Mouse (Mus musculus): Measurements from ENCODE around the gene Olfr1281. TPM values are rescaled to one million over a fixed set of nuclear protein-coding genes. Genes with fewer than 3 reads are reported as not detected.
"Not testable (repeated sequence)": the region's sequence is repeated elsewhere in the genome, so short reads cannot be mapped to it uniquely, and the experiment has no call there.

Olfr1281 gene
- polyA plus RNA-seq (2014; fragmentation: Nextera tagmentation; extraction: Ambion mirVana): not detected in 2 replicates

- Histone ChIP-seq H3K4me1 (replicated peaks; ENCODE audit: control insufficient read depth, insufficient read depth, low read length) (no peaks in the 10 kb centered on the region), H3K9me3 (ENCODE audit: control insufficient read depth, low read length) (no peaks in the 10 kb centered on the region), H3K4me3 (ENCODE audit: low read depth, low read length) (no peak within 1 kb of the TSS), H3K4me2 (no peak within 1 kb of the TSS), H3K9ac (ENCODE audit: low read depth, low read length) (no peak within 1 kb of the TSS), H3K27ac (ENCODE audit: low read depth, low read length) (no peak within 1 kb of the TSS), H3K36me3 (ENCODE audit: control insufficient read depth, insufficient read depth, low read length) (no peaks in the 10 kb centered on the region), H3K27me3 (replicated peaks; ENCODE audit: control insufficient read depth, insufficient read depth, low read length) (no peaks in the 10 kb centered on the region)
- no peak for ATAC-seq (replicated peaks; ENCODE audit: low FRiP score)
- DNase-seq (ENCODE audit: low spot score): no peak
- WGBS: 68% methylated on average over 2 of the region's 2 CpGs
Observed at GRCm38 (mm10) chr2:111326220-111326619, at the start of gene Olfr1281. Olfr1281 (plus strand) TSS chr2:111326520.

GRCm38 (mm10) chr2:111289836-111290235 is 36.5 kb upstream of the Olfr1281 start, which contains the start of gene Olfr1278:
Olfr1278 (plus strand) TSS chr2:111290136.
- H3K36me3 ChIP-seq (ENCODE audit: control insufficient read depth, insufficient read depth, low read length): no peaks in the 10 kb centered on the region
- no peak for ATAC-seq (replicated peaks; ENCODE audit: low FRiP score)
- H3K27me3 ChIP-seq (replicated peaks; ENCODE audit: control insufficient read depth, insufficient read depth, low read length): no peaks in the 10 kb centered on the region

GRCm38 (mm10) chr2:111298541-111298940 is 27.8 kb upstream of the Olfr1281 start:
- Histone ChIP-seq H3K9me3 (ENCODE audit: control insufficient read depth, low read length) (no peaks in the 10 kb centered on the region), H3K27me3 (replicated peaks; ENCODE audit: control insufficient read depth, insufficient read depth, low read length) (no peaks in the 10 kb centered on the region), H3K4me2 (no peak overlapping the region), H3K27ac (ENCODE audit: low read depth, low read length) (no peak overlapping the region), H3K4me3 (ENCODE audit: low read depth, low read length) (no peak overlapping the region), H3K9ac (ENCODE audit: low read depth, low read length) (no peak overlapping the region), H3K4me1 (replicated peaks; ENCODE audit: control insufficient read depth, insufficient read depth, low read length) (no peaks in the 10 kb centered on the region), H3K36me3 (ENCODE audit: control insufficient read depth, insufficient read depth, low read length) (no peaks in the 10 kb centered on the region)
- ATAC-seq (replicated peaks; ENCODE audit: low FRiP score) (no peak), DNase-seq (ENCODE audit: low spot score) (no peak)

More at GRCm38 (mm10) chr2:111289836-111290235, 36.5 kb upstream of the Olfr1281 start, which contains the start of gene Olfr1278:
- DNase-seq (ENCODE audit: low spot score): no peak
- Histone ChIP-seq H3K4me1 (replicated peaks; ENCODE audit: control insufficient read depth, insufficient read depth, low read length) (no peaks in the 10 kb centered on the region), H3K4me3 (ENCODE audit: low read depth, low read length) (no peak within 1 kb of the TSS), H3K27ac (ENCODE audit: low read depth, low read length) (no peak within 1 kb of the TSS), H3K9me3 (ENCODE audit: control insufficient read depth, low read length) (no peaks in the 10 kb centered on the region), H3K9ac (ENCODE audit: low read depth, low read length) (no peak within 1 kb of the TSS), H3K4me2 (no peak within 1 kb of the TSS)

GRCm38 (mm10) chr2:111300374-111300773 is 25.9 kb upstream of the Olfr1281 start, which contains the start of gene Olfr1279:
Olfr1279 (plus strand) TSS chr2:111300635.
- Histone ChIP-seq H3K27me3 (replicated peaks; ENCODE audit: control insufficient read depth, insufficient read depth, low read length) (no peaks in the 10 kb centered on the region), H3K9ac (ENCODE audit: low read depth, low read length) (no peak within 1 kb of the TSS), H3K4me1 (replicated peaks; ENCODE audit: control insufficient read depth, insufficient read depth, low read length) (no peaks in the 10 kb centered on the region), H3K4me3 (ENCODE audit: low read depth, low read length) (no peak within 1 kb of the TSS), H3K4me2 (no peak within 1 kb of the TSS), H3K9me3 (ENCODE audit: control insufficient read depth, low read length) (no peaks in the 10 kb centered on the region), H3K36me3 (ENCODE audit: control insufficient read depth, insufficient read depth, low read length) (no peaks in the 10 kb centered on the region), H3K27ac (ENCODE audit: low read depth, low read length) (no peak within 1 kb of the TSS)
- ATAC-seq (replicated peaks; ENCODE audit: low FRiP score): no peak
- DNase-seq (ENCODE audit: low spot score): no peak

- Histone ChIP-seq H3K27me3 (replicated peaks; ENCODE audit: control insufficient read depth, insufficient read depth, low read length) (no peaks in the 10 kb centered on the region), H3K9me3 (ENCODE audit: control insufficient read depth, low read length) (no peaks in the 10 kb centered on the region), H3K9ac (ENCODE audit: low read depth, low read length) (no peak within 1 kb of the TSS), H3K4me1 (replicated peaks; ENCODE audit: control insufficient read depth, insufficient read depth, low read length) (no peaks in the 10 kb centered on the region), H3K4me2 (no peak within 1 kb of the TSS), H3K4me3 (ENCODE audit: low read depth, low read length) (no peak within 1 kb of the TSS), H3K27ac (ENCODE audit: low read depth, low read length) (no peak within 1 kb of the TSS), H3K36me3 (ENCODE audit: control insufficient read depth, insufficient read depth, low read length) (no peaks in the 10 kb centered on the region)
- ATAC-seq (replicated peaks; ENCODE audit: low FRiP score) (no peak), DNase-seq (ENCODE audit: low spot score) (no peak)
Observed at GRCm38 (mm10) chr2:111313717-111314116, 12.6 kb upstream of the Olfr1281 start, which contains the start of gene Olfr1280. Olfr1280 (plus strand) TSS chr2:111314017.

- not testable (repeated sequence) for H3K4me1 ChIP-seq (replicated peaks; ENCODE audit: control insufficient read depth, insufficient read depth, low read length); H3K9me3 ChIP-seq (ENCODE audit: control insufficient read depth, low read length); H3K27ac ChIP-seq (ENCODE audit: low read depth, low read length); ATAC-seq (replicated peaks; ENCODE audit: low FRiP score); H3K4me3 ChIP-seq (ENCODE audit: low read depth, low read length); H3K36me3 ChIP-seq (ENCODE audit: control insufficient read depth, insufficient read depth, low read length); H3K27me3 ChIP-seq (replicated peaks; ENCODE audit: control insufficient read depth, insufficient read depth, low read length); DNase-seq (ENCODE audit: low spot score); H3K9ac ChIP-seq (ENCODE audit: low read depth, low read length); H3K4me2 ChIP-seq
- 78% methylated on average over 5 of the region's 5 CpGs for WGBS
Observed at GRCm38 (mm10) chr2:111333721-111334120, 7.4 kb downstream of the Olfr1281 start.

GRCm38 (mm10) chr2:111335976-111336375 is 9.7 kb downstream of the Olfr1281 start, which contains the start of gene Olfr1282:
Olfr1282 (minus strand) TSS chr2:111336076.
- H3K4me2 ChIP-seq: no peak within 1 kb of the TSS
- 64% methylated on average over 2 of the region's 2 CpGs for WGBS
- no peak within 1 kb of the TSS for H3K27ac ChIP-seq (ENCODE audit: low read depth, low read length)
- DNase-seq (ENCODE audit: low spot score) (no peak), ATAC-seq (replicated peaks; ENCODE audit: low FRiP score) (no peak)
- no peaks in the 10 kb centered on the region for H3K36me3 ChIP-seq (ENCODE audit: control insufficient read depth, insufficient read depth, low read length)
- H3K4me3 ChIP-seq (ENCODE audit: low read depth, low read length): no peak within 1 kb of the TSS
- no peak within 1 kb of the TSS for H3K9ac ChIP-seq (ENCODE audit: low read depth, low read length)
- H3K4me1 ChIP-seq (replicated peaks; ENCODE audit: control insufficient read depth, insufficient read depth, low read length): no peaks in the 10 kb centered on the region
- H3K27me3 ChIP-seq (replicated peaks; ENCODE audit: control insufficient read depth, insufficient read depth, low read length): no peaks in the 10 kb centered on the region
- H3K9me3 ChIP-seq (ENCODE audit: control insufficient read depth, low read length): no peaks in the 10 kb centered on the region

- WGBS: 66% methylated on average over 2 of the region's 2 CpGs
Observed at GRCm38 (mm10) chr2:111366490-111366889, 40.2 kb downstream of the Olfr1281 start, which contains the start of gene Olfr1283. Olfr1283 (plus strand) TSS chr2:111366790.

GRCm38 (mm10) chr2:111375222-111375621 is 48.9 kb downstream of the Olfr1281 start, which contains the start of gene Olfr1284:
Olfr1284 (plus strand) TSS chr2:111375522.
- no peak for ATAC-seq (replicated peaks; ENCODE audit: low FRiP score)
- Histone ChIP-seq H3K27me3 (replicated peaks; ENCODE audit: control insufficient read depth, insufficient read depth, low read length) (no peaks in the 10 kb centered on the region), H3K36me3 (ENCODE audit: control insufficient read depth, insufficient read depth, low read length) (no peaks in the 10 kb centered on the region), H3K4me1 (replicated peaks; ENCODE audit: control insufficient read depth, insufficient read depth, low read length) (no peaks in the 10 kb centered on the region), H3K4me3 (ENCODE audit: low read depth, low read length) (no peak within 1 kb of the TSS), H3K9me3 (ENCODE audit: control insufficient read depth, low read length) (no peaks in the 10 kb centered on the region), H3K4me2 (no peak within 1 kb of the TSS), H3K9ac (ENCODE audit: low read depth, low read length) (no peak within 1 kb of the TSS), H3K27ac (ENCODE audit: low read depth, low read length) (no peak within 1 kb of the TSS)
- DNase-seq (ENCODE audit: low spot score): no peak
- 84% methylated on average over 1 of the region's 1 CpGs for WGBS

More at GRCm38 (mm10) chr2:111366490-111366889, 40.2 kb downstream of the Olfr1281 start, which contains the start of gene Olfr1283:
- no peaks in the 10 kb centered on the region for H3K36me3 ChIP-seq (ENCODE audit: control insufficient read depth, insufficient read depth, low read length)
- H3K4me2 ChIP-seq: no peak within 1 kb of the TSS
- no peaks in the 10 kb centered on the region for H3K9me3 ChIP-seq (ENCODE audit: control insufficient read depth, low read length)
- no peak within 1 kb of the TSS for H3K9ac ChIP-seq (ENCODE audit: low read depth, low read length)
- no peaks in the 10 kb centered on the region for H3K4me1 ChIP-seq (replicated peaks; ENCODE audit: control insufficient read depth, insufficient read depth, low read length)
- no peak within 1 kb of the TSS for H3K4me3 ChIP-seq (ENCODE audit: low read depth, low read length)
- DNase-seq (ENCODE audit: low spot score): no peak
- no peaks in the 10 kb centered on the region for H3K27me3 ChIP-seq (replicated peaks; ENCODE audit: control insufficient read depth, insufficient read depth, low read length)
- ATAC-seq (replicated peaks; ENCODE audit: low FRiP score): no peak
- H3K27ac ChIP-seq (ENCODE audit: low read depth, low read length): no peak within 1 kb of the TSS

All from liver, embryonic 11.5 days (tissue).